Mouse (Mus musculus) layer of hippocampus, postnatal 14 days (tissue): ENCODE data around the gene Klhl25. TPM values are rescaled to one million over a fixed set of nuclear protein-coding genes. Genes with fewer than 3 reads are reported as not detected.
"Not testable (repeated sequence)": the region's sequence is repeated elsewhere in the genome, so short reads cannot be mapped to it uniquely, and the experiment has no call there.

ENCODE experiments used
- DNase-seq, 2 experiments: peaks; one replicate each; pipeline ENCODE4 v3.0.0; 2021 to 2022; ENCODE audit warnings: low spot score in 2 of 2, mixed read lengths in 1 of 2
- long read RNA-seq, 2 experiments: library from polyadenylated mRNA; stranded (forward); transcript quantifications; one replicate each; pipeline ENCODE4 v2.0.0; 2021
- total RNA-seq, 2 experiments: library from RNA; stranded (reverse); gene quantifications; 2 replicates each; pipeline ENCODE4 v1.2.3; 2021

The Klhl25 gene
- 10 to 100 TPM; 10.6 to 16.5 TPM for total RNA-seq
- long read RNA-seq, experiment 1, transcript Klhl25-202 (3 exons, 3,403 nt) = major isoform, 16 of 23 reads
- long read RNA-seq, experiment 1, partial matches to known transcripts = 3 of 23 reads
- long read RNA-seq, experiment 1, other reads (novel, unspliced or antisense) = 3 of 23 reads
- long read RNA-seq, experiment 2, transcript Klhl25-202 (3 exons, 3,403 nt) = major isoform, 15 of 21 reads
- long read RNA-seq, experiment 2, partial matches to known transcripts = 3 of 21 reads
- long read RNA-seq, experiment 2, other reads (novel, unspliced or antisense) = 1 of 21 reads

GRCm38 (mm10) chr7:75848115-75848775 is at the start of gene Klhl25:
Gene Klhl25 (plus strand): TSS chr7:75848310.
- DNase-seq = peak; percentile 97 to 98

DNA sequence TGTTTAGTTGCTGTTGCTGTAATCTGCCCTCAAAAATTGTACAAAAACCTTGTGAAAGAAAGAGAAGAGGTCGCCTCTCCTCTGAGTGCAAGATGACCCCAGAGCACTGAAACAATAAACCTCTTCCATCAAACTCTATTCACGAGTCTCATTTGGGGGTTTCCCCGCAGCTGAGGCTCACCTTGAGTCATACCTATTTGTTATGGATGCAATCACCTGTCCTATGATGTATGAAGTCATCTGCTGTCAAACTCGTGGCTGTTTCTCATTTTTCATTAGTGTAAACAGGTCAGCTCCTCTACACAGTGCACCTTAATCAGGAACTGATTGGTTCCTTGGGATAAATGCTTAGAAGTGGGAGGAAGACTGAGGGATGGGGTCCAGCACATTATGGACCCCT is 47.6 kb upstream of the Klhl25 start:
- DNase-seq = no peak

GRCm38 (mm10) chr7:75801022-75801421 is 47.1 kb upstream of the Klhl25 start:
- no peak for DNase-seq

GRCm38 (mm10) chr7:75801621-75802358 is 46.3 kb upstream of the Klhl25 start:
- no peak for DNase-seq

- DNase-seq = no peak
Observed at GRCm38 (mm10) chr7:75802887-75803286, 45.2 kb upstream of the Klhl25 start.

- no peak for DNase-seq
Observed at GRCm38 (mm10) chr7:75806161-75806560, 41.9 kb upstream of the Klhl25 start.

DNA sequence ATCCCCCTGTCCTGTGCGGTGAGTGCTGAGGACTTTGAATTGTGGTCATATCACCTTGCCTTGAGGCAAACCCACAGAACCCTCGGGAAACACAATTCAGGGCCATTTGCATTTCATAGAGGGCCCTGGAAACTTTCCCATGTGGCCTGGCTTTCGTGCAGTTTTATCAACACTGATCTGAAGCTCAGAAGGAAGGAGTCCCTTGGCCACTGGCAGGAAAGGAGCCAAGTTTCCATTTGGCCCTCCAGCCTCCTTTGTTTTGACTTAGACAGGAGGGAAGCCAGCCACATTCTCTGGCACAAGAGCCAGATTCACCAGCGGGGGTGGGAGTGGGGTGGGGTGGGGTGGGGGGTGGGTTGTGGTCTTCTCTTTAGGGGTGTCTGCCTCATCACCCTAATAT is 41.4 kb upstream of the Klhl25 start:
- DNase-seq = peak in 1 of 2 experiments; percentile 28

- no peak for DNase-seq
Observed at GRCm38 (mm10) chr7:75807460-75808304, 40.4 kb upstream of the Klhl25 start.

- no peak for DNase-seq
Observed at GRCm38 (mm10) chr7:75820687-75821086, 27.4 kb upstream of the Klhl25 start.

GRCm38 (mm10) chr7:75822087-75822668 is 25.9 kb upstream of the Klhl25 start:
- no peak for DNase-seq

- no peak for DNase-seq
Observed at GRCm38 (mm10) chr7:75823071-75823470, 25.0 kb upstream of the Klhl25 start.

GRCm38 (mm10) chr7:75826360-75827103 is 21.6 kb upstream of the Klhl25 start:
- DNase-seq = no peak

GRCm38 (mm10) chr7:75827357-75827756 is 20.8 kb upstream of the Klhl25 start:
- no peak for DNase-seq

- peak; percentile 66 to 74 for DNase-seq
Observed at GRCm38 (mm10) chr7:75827850-75828249, 20.3 kb upstream of the Klhl25 start.

GRCm38 (mm10) chr7:75828536-75828935 is 19.6 kb upstream of the Klhl25 start:
- DNase-seq = no peak

GRCm38 (mm10) chr7:75830251-75831060 is 17.7 kb upstream of the Klhl25 start:
- DNase-seq = no peak

- DNase-seq = not testable (repeated sequence)
Observed at GRCm38 (mm10) chr7:75833960-75834359, 14.2 kb upstream of the Klhl25 start.

- DNase-seq = not testable (repeated sequence)
Observed at GRCm38 (mm10) chr7:75834932-75835631, 13.0 kb upstream of the Klhl25 start.
